Mouse (Mus musculus) frontal cortex, postnatal 25 days (tissue): ENCODE results near the gene Ttl.

Source experiments
- DNase-seq, 2 experiments: peaks; one replicate each; pipeline ENCODE4 v3.0.0; 2022; ENCODE audit warnings: low spot score in 2 of 2

The Ttl gene

GRCm38 (mm10) chr2:129084959-129085358 is 19.2 kb downstream of the Ttl start:
- no peak for DNase-seq

- no peak for DNase-seq
Measured at GRCm38 (mm10) chr2:129087520-129087919, 21.8 kb downstream of the Ttl start.

GRCm38 (mm10) chr2:129090370-129090769 is 24.6 kb downstream of the Ttl start:
- DNase-seq, result no peak

- no peak for DNase-seq
Measured at GRCm38 (mm10) chr2:129092810-129093209, 27.1 kb downstream of the Ttl start.

GRCm38 (mm10) chr2:129093926-129094724 is 28.4 kb downstream of the Ttl start:
- DNase-seq, result peak in 1 of 2 experiments; percentile 21

GRCm38 (mm10) chr2:129100784-129101310 is 35.1 kb downstream of the Ttl start, which contains the start of gene Polr1b:
Polr1b (plus strand) TSS chr2:129100995.
- DNase-seq, result peak; percentile 81 to 87

- no peak for DNase-seq
Measured at GRCm38 (mm10) chr2:129112924-129113323, 47.2 kb downstream of the Ttl start.

GRCm38 (mm10) chr2:129115706-129116367 is 50.1 kb downstream of the Ttl start:
- no peak for DNase-seq

GRCm38 (mm10) chr2:129116368-129116739 is 50.6 kb downstream of the Ttl start:
- DNase-seq, result no peak

GRCm38 (mm10) chr2:129118061-129118460 is 52.3 kb downstream of the Ttl start:
- no peak for DNase-seq

- DNase-seq, result no peak
Measured at GRCm38 (mm10) chr2:129121986-129122385, 56.2 kb downstream of the Ttl start.

- peak; percentile 73 to 86 for DNase-seq
Measured at GRCm38 (mm10) chr2:129129412-129129929, 63.7 kb downstream of the Ttl start, which contains the start of gene Chchd5. Chchd5 (plus strand) TSS chr2:129129700.

GRCm38 (mm10) chr2:129129987-129130545 is 64.3 kb downstream of the Ttl start:
- DNase-seq, result no peak

GRCm38 (mm10) chr2:129130776-129131175 is 65.0 kb downstream of the Ttl start:
- DNase-seq, result no peak

GRCm38 (mm10) chr2:129132231-129132630 is 66.5 kb downstream of the Ttl start:
- no peak for DNase-seq

GRCm38 (mm10) chr2:129133006-129133805 is 67.5 kb downstream of the Ttl start:
- DNase-seq, result peak; percentile 15 to 31

GRCm38 (mm10) chr2:129139906-129140305 is 74.2 kb downstream of the Ttl start:
- DNase-seq, result no peak
